Mouse (Mus musculus): Measurements from ENCODE around the gene Gm49384. TPM values are rescaled to one million over a fixed set of nuclear protein-coding genes. Genes with fewer than 3 reads are reported as not detected.

The Gm49384 gene
- 1 to 10 TPM; 2.7 to 3.6 TPM for total RNA-seq (2021)
- long read RNA-seq, experiment 1, result 0 reads
- long read RNA-seq, experiment 2, result 0 reads

DNA sequence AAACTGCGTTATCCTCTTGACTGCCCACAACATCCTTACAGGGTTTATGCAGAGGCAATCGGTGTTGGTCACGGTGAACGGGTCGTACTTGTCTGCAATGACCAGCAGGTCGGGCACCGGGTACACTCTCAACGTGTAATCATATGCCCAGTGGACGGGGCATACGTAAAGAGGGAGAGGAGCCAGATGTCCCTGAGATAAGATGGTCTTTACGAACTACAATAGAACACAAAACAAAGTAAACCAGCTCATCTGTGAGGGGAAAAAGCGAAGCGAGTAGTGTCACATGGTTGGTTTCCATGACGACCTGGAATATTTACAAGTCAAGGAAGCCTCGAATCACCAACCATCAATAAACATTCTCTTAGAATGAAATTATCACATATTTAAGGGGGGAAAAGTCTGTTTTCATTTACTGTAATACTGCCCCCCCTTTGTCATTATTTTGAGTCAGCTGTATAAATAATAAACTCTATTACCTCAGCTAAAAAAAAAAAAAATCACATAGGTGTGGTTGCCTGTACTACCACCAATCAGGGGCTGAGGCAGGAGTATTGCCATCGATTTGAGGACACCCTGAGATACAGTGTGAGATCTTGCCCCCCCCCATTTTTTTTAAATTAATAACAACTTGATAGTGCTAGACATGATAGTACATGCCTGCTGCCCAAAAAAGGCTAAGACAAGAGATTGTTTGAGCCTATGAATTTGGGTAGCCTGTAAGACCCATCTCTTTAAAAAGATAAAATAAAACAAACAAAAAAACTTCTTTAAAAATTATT lies at the start of gene Gm49384:
Gene Gm49384, minus strand, starts transcription at position 216 of the 782 bp plus-strand sequence.
- DNase-seq, result no peak

- no peak for DNase-seq
Measured at GRCm38 (mm10) chr12:69253806-69254205, 49.7 kb upstream of the Gm49384 start.

DNA sequence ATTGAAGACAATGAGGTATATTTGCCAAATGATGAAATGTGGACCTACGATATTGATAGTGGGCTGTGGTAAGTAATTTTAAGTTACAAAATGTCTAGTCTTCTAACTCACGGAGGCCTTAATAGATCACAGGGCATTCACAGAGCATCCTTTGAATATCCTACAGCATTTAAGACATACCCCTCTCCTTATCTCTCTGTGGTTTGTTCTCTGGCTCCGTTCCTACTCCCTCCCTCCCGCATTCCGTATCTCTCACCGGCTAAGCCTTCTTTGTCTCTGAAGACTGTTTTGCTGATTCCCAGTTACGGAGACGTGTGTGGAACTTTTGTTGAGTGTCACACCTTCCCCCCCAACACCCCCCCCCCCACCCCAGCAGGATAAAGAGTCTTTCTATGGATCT lies 46.7 kb upstream of the Gm49384 start:
- no peak for DNase-seq

DNA sequence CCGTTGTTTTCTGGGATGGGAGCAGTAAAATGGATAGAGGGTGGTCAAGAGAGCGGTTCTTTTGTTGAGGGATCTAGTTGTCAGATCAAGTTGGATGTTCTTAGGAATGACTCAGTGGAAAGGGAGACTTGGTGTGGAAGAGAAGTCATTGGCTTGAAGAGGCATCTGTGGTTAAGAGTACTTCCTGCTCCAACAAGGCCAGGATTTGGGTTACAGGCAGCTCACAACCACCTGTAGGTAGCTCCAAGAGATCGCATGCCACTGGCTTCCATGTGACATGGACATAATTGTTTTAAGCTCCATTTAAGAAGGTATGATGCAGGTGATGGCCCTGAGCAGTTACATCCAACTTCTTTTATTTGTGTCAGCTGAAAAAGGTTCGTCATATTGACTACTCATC lies 45.7 kb upstream of the Gm49384 start:
- no peak for DNase-seq

- peak; percentile 74 for DNase-seq
Measured at GRCm38 (mm10) chr12:69241771-69242431, 37.8 kb upstream of the Gm49384 start.

- no peak for DNase-seq
Measured at GRCm38 (mm10) chr12:69241405-69241770, 37.3 kb upstream of the Gm49384 start.

GRCm38 (mm10) chr12:69240876-69241275 lies 36.8 kb upstream of the Gm49384 start, which contains the start of gene Klhdc1:
TSS of gene Klhdc1 (plus strand) at chr12:69241176.
- DNase-seq, result no peak

- no peak for DNase-seq
Measured at GRCm38 (mm10) chr12:69238284-69238683, 34.2 kb upstream of the Gm49384 start.

DNA sequence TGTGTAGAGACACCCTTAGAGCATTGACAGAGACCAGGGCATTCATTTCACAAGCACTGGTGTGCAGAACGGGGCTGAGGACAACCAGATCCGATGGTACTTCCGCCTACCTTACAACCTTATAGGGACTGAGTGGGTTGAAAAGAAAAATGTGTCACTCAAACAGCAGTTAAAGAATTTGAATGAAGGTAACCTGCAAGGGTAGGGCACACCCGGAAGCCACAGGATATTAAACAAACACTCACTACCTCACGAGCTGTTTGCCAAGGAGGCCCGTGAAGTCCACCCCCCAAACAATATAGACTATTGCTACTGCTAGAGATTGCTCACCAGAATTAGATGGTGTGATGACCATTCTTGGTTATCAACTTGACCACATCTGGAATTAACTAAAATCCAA lies 31.7 kb upstream of the Gm49384 start:
- DNase-seq, result no peak

- DNase-seq, result no peak
Measured at GRCm38 (mm10) chr12:69229251-69229650, 25.2 kb upstream of the Gm49384 start.

GRCm38 (mm10) chr12:69227776-69228466 lies 23.9 kb upstream of the Gm49384 start, which contains the start of gene Pole2:
TSS of gene Pole2 (minus strand) at chr12:69228195.
- DNase-seq, result peak; percentile 92

GRCm38 (mm10) chr12:69220613-69221277 lies 16.7 kb upstream of the Gm49384 start:
- no peak for DNase-seq

DNA sequence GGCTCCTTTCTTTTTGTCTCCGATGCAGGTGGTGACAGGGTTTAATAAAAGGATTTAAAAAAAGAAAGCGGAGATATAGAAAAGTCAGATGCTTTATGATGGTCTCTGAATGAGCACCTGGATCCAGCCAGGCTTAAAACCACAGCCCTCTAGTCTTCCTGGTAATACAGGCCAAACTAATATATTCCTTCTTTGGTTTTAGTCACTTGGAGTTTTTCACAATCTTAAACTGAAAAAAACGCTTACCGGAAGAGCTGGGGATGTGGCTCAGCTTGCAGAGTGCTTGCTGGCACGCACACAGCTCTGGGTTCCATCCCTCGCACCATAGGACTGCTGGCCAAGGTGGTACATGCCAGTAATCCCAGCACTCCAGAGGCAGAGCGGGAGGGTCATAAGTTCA lies 12.5 kb upstream of the Gm49384 start:
- DNase-seq, result no peak

GRCm38 (mm10) chr12:69215000-69215785 lies 11.1 kb upstream of the Gm49384 start:
- DNase-seq, result peak; percentile 50

GRCm38 (mm10) chr12:69214393-69214792 lies 10.3 kb upstream of the Gm49384 start:
- DNase-seq, result no peak

- no peak for DNase-seq
Measured at GRCm38 (mm10) chr12:69213186-69213777, 9.2 kb upstream of the Gm49384 start.

DNA sequence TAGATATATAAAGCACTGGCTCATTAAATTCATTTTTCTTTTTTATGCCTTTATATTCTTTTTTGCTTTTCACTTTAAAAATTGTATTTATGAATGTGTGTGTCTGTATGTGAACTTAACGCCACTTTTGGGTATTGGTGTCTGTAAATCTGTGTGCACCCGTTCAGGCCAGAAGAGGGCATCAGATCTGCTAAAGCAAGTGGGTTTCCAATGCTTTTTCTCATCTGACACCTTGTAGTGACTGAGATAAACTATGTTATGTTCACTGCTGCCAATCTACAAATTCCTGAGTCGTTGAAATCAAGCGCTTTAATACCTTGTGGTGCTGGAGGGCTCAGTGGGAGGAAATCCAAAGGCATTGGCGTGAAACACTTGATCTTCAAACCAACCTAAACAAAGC lies 7.0 kb upstream of the Gm49384 start:
- DNase-seq, result no peak

GRCm38 (mm10) chr12:69210056-69210979 lies 6.3 kb upstream of the Gm49384 start:
- DNase-seq, result no peak

- no peak for DNase-seq
Measured at GRCm38 (mm10) chr12:69208520-69208919, 4.5 kb upstream of the Gm49384 start.

GRCm38 (mm10) chr12:69207926-69208325 lies 3.9 kb upstream of the Gm49384 start:
- DNase-seq, result no peak
